Mouse (Mus musculus): ENCODE results near the gene Il10ra. TPM values are rescaled to one million over a fixed set of nuclear protein-coding genes. Genes with fewer than 3 reads are reported as not detected.

Il10ra gene
- polyA plus RNA-seq, 1 experiment from 2014 or later: 0.45 TPM

GRCm38 (mm10) chr9:45255967-45256366 lies 13.0 kb downstream of the Il10ra start:
- Histone ChIP-seq H3K9ac (no peak overlapping the region), H3K9me3 (no peaks in the 10 kb centered on the region), H3K36me3 (no peaks in the 10 kb centered on the region), H3K4me1 (no peaks in the 10 kb centered on the region), H3K4me2 (replicated peaks) (no peak overlapping the region), H3K4me3 (no peak overlapping the region), H3K27me3 (no peaks in the 10 kb centered on the region), H3K27ac (no peak overlapping the region)
- WGBS: 85% methylated on average over 5 of the region's 5 CpGs
- no peak for ATAC-seq (ENCODE audit: insufficient number of reproducible peaks, insufficient read depth, low FRiP score, low TSS enrichment)

GRCm38 (mm10) chr9:45255431-45255830 lies 13.5 kb downstream of the Il10ra start:
- H3K4me2 ChIP-seq (replicated peaks): no peak overlapping the region
- no peak overlapping the region for H3K27ac ChIP-seq
- H3K9ac ChIP-seq: no peak overlapping the region
- no peak for ATAC-seq (ENCODE audit: insufficient number of reproducible peaks, insufficient read depth, low FRiP score, low TSS enrichment)
- 84% methylated on average over 4 of the region's 4 CpGs for WGBS
- H3K9me3 ChIP-seq: no peaks in the 10 kb centered on the region
- no peaks in the 10 kb centered on the region for H3K27me3 ChIP-seq
- H3K4me3 ChIP-seq: no peak overlapping the region
- no peaks in the 10 kb centered on the region for H3K4me1 ChIP-seq
- no peaks in the 10 kb centered on the region for H3K36me3 ChIP-seq

GRCm38 (mm10) chr9:45254605-45255004 lies 14.3 kb downstream of the Il10ra start:
- Histone ChIP-seq H3K4me2 (replicated peaks) (no peak overlapping the region), H3K4me1 (no peaks in the 10 kb centered on the region), H3K27ac (no peak overlapping the region), H3K9me3 (no peaks in the 10 kb centered on the region), H3K36me3 (no peaks in the 10 kb centered on the region), H3K27me3 (no peaks in the 10 kb centered on the region), H3K4me3 (no peak overlapping the region), H3K9ac (no peak overlapping the region)
- 52% methylated on average over 4 of the region's 4 CpGs for WGBS
- no peak for ATAC-seq (ENCODE audit: insufficient number of reproducible peaks, insufficient read depth, low FRiP score, low TSS enrichment)

GRCm38 (mm10) chr9:45254021-45254420 lies 14.9 kb downstream of the Il10ra start:
- no peaks in the 10 kb centered on the region for H3K27me3 ChIP-seq
- H3K9ac ChIP-seq: no peak overlapping the region
- no peaks in the 10 kb centered on the region for H3K36me3 ChIP-seq
- H3K4me3 ChIP-seq: no peak overlapping the region
- H3K27ac ChIP-seq: no peak overlapping the region
- no peaks in the 10 kb centered on the region for H3K9me3 ChIP-seq
- 28% methylated on average over 6 of the region's 6 CpGs for WGBS
- ATAC-seq (ENCODE audit: insufficient number of reproducible peaks, insufficient read depth, low FRiP score, low TSS enrichment): no peak
- H3K4me2 ChIP-seq (replicated peaks): no peak overlapping the region
- H3K4me1 ChIP-seq: no peaks in the 10 kb centered on the region

- H3K27me3 ChIP-seq: no peaks in the 10 kb centered on the region
- no peak for ATAC-seq (ENCODE audit: insufficient number of reproducible peaks, insufficient read depth, low FRiP score, low TSS enrichment)
- H3K4me3 ChIP-seq: no peak overlapping the region
- no peaks in the 10 kb centered on the region for H3K36me3 ChIP-seq
- no peak overlapping the region for H3K27ac ChIP-seq
- H3K9ac ChIP-seq: no peak overlapping the region
- 72% methylated on average over 6 of the region's 6 CpGs for WGBS
- H3K9me3 ChIP-seq: no peaks in the 10 kb centered on the region
- H3K4me1 ChIP-seq: no peaks in the 10 kb centered on the region
- no peak overlapping the region for H3K4me2 ChIP-seq (replicated peaks)
Observed at GRCm38 (mm10) chr9:45252395-45252794, 16.6 kb downstream of the Il10ra start.

- no peak for ATAC-seq (ENCODE audit: insufficient number of reproducible peaks, insufficient read depth, low FRiP score, low TSS enrichment)
- WGBS: 77% methylated on average over 4 of the region's 4 CpGs
Observed at GRCm38 (mm10) chr9:45251990-45252389, 17.0 kb downstream of the Il10ra start.

GRCm38 (mm10) chr9:45251281-45251680 lies 17.7 kb downstream of the Il10ra start:
- no peak for ATAC-seq (ENCODE audit: insufficient number of reproducible peaks, insufficient read depth, low FRiP score, low TSS enrichment)
- H3K4me1 ChIP-seq: no peaks in the 10 kb centered on the region
- no peaks in the 10 kb centered on the region for H3K36me3 ChIP-seq
- H3K9me3 ChIP-seq: no peaks in the 10 kb centered on the region
- WGBS: 72% methylated on average over 3 of the region's 3 CpGs
- no peaks in the 10 kb centered on the region for H3K27me3 ChIP-seq
- H3K27ac ChIP-seq: no peak overlapping the region
- no peak overlapping the region for H3K4me3 ChIP-seq
- no peak overlapping the region for H3K4me2 ChIP-seq (replicated peaks)
- no peak overlapping the region for H3K9ac ChIP-seq

More at GRCm38 (mm10) chr9:45251990-45252389, 17.0 kb downstream of the Il10ra start:
- H3K27me3 ChIP-seq: no peaks in the 10 kb centered on the region
- no peak overlapping the region for H3K4me2 ChIP-seq (replicated peaks)
- H3K9ac ChIP-seq: no peak overlapping the region
- no peaks in the 10 kb centered on the region for H3K36me3 ChIP-seq
- H3K27ac ChIP-seq: no peak overlapping the region
- no peaks in the 10 kb centered on the region for H3K9me3 ChIP-seq
- no peaks in the 10 kb centered on the region for H3K4me1 ChIP-seq
- H3K4me3 ChIP-seq: no peak overlapping the region

GRCm38 (mm10) chr9:45250306-45250705 lies 18.6 kb downstream of the Il10ra start:
- H3K36me3 ChIP-seq: no peaks in the 10 kb centered on the region
- no peak for ATAC-seq (ENCODE audit: insufficient number of reproducible peaks, insufficient read depth, low FRiP score, low TSS enrichment)
- H3K4me1 ChIP-seq: no peaks in the 10 kb centered on the region
- H3K27me3 ChIP-seq: no peaks in the 10 kb centered on the region
- no peak overlapping the region for H3K4me3 ChIP-seq
- H3K4me2 ChIP-seq (replicated peaks): no peak overlapping the region
- H3K27ac ChIP-seq: no peak overlapping the region
- no peaks in the 10 kb centered on the region for H3K9me3 ChIP-seq
- H3K9ac ChIP-seq: no peak overlapping the region
- WGBS: 86% methylated on average over 7 of the region's 7 CpGs

- Histone ChIP-seq H3K9me3 (no peaks in the 10 kb centered on the region), H3K9ac (no peak overlapping the region), H3K4me1 (no peaks in the 10 kb centered on the region), H3K27ac (no peak overlapping the region), H3K27me3 (no peaks in the 10 kb centered on the region), H3K4me2 (replicated peaks) (no peak overlapping the region), H3K4me3 (no peak overlapping the region), H3K36me3 (no peaks in the 10 kb centered on the region)
- ATAC-seq (ENCODE audit: insufficient number of reproducible peaks, insufficient read depth, low FRiP score, low TSS enrichment): no peak
- WGBS: 72% methylated on average over 2 of the region's 2 CpGs
Observed at GRCm38 (mm10) chr9:45247536-45247935, 21.4 kb downstream of the Il10ra start.

GRCm38 (mm10) chr9:45246060-45246459 lies 22.9 kb downstream of the Il10ra start:
- Histone ChIP-seq H3K9ac (no peak overlapping the region), H3K9me3 (no peaks in the 10 kb centered on the region), H3K27ac (no peak overlapping the region), H3K4me1 (no peaks in the 10 kb centered on the region), H3K36me3 (no peaks in the 10 kb centered on the region), H3K4me3 (no peak overlapping the region), H3K27me3 (no peaks in the 10 kb centered on the region), H3K4me2 (replicated peaks) (no peak overlapping the region)
- no peak for ATAC-seq (ENCODE audit: insufficient number of reproducible peaks, insufficient read depth, low FRiP score, low TSS enrichment)
- WGBS: 85% methylated on average over 6 of the region's 6 CpGs

GRCm38 (mm10) chr9:45245432-45245831 lies 23.5 kb downstream of the Il10ra start:
- no peak for ATAC-seq (ENCODE audit: insufficient number of reproducible peaks, insufficient read depth, low FRiP score, low TSS enrichment)
- H3K4me3 ChIP-seq: no peak overlapping the region
- H3K4me1 ChIP-seq: no peaks in the 10 kb centered on the region
- no peaks in the 10 kb centered on the region for H3K36me3 ChIP-seq
- no peaks in the 10 kb centered on the region for H3K9me3 ChIP-seq
- 75% methylated on average over 1 of the region's 1 CpGs for WGBS
- no peak overlapping the region for H3K9ac ChIP-seq
- no peaks in the 10 kb centered on the region for H3K27me3 ChIP-seq
- H3K27ac ChIP-seq: no peak overlapping the region
- H3K4me2 ChIP-seq (replicated peaks): no peak overlapping the region

- Histone ChIP-seq H3K27me3 (no peaks in the 10 kb centered on the region), H3K9ac (no peak overlapping the region), H3K36me3 (no peaks in the 10 kb centered on the region), H3K9me3 (no peaks in the 10 kb centered on the region), H3K27ac (no peak overlapping the region), H3K4me1 (no peaks in the 10 kb centered on the region), H3K4me2 (replicated peaks) (no peak overlapping the region), H3K4me3 (no peak overlapping the region)
- 80% methylated on average over 5 of the region's 5 CpGs for WGBS
- no peak for ATAC-seq (ENCODE audit: insufficient number of reproducible peaks, insufficient read depth, low FRiP score, low TSS enrichment)
Observed at GRCm38 (mm10) chr9:45241397-45241796, 27.6 kb downstream of the Il10ra start.

- no peaks in the 10 kb centered on the region for H3K4me1 ChIP-seq
- H3K4me2 ChIP-seq (replicated peaks): no peak overlapping the region
- no peaks in the 10 kb centered on the region for H3K36me3 ChIP-seq
- ATAC-seq (ENCODE audit: insufficient number of reproducible peaks, insufficient read depth, low FRiP score, low TSS enrichment): no peak
- H3K9ac ChIP-seq: no peak overlapping the region
- 52% methylated on average over 7 of the region's 7 CpGs for WGBS
- H3K4me3 ChIP-seq: no peak overlapping the region
- no peaks in the 10 kb centered on the region for H3K27me3 ChIP-seq
- H3K9me3 ChIP-seq: no peaks in the 10 kb centered on the region
- H3K27ac ChIP-seq: no peak overlapping the region
Observed at GRCm38 (mm10) chr9:45236744-45237143, 32.2 kb downstream of the Il10ra start.
